Mouse (Mus musculus): ENCODE measurements around the gene Kank2.
"Not testable (repeated sequence)": the region's sequence is repeated elsewhere in the genome, so short reads cannot be mapped to it uniquely, and the experiment has no call there.

The Kank2 gene

GRCm38 (mm10) chr9:21784517-21785307 is 13.8 kb downstream of the Kank2 start:
- DNase-seq (ENCODE audit: low spot score in 2 of 2): no peak

- peak in 1 of 2 experiments; percentile 50 for DNase-seq (ENCODE audit: low spot score in 2 of 2)
These were observed 16.7 kb downstream of the Kank2 start for GRCm38 (mm10) chr9:21781657-21782468.

GRCm38 (mm10) chr9:21777726-21778125 is 20.8 kb downstream of the Kank2 start:
- no peak for DNase-seq (ENCODE audit: low spot score in 2 of 2)

- no peak for DNase-seq (ENCODE audit: low spot score in 2 of 2)
These were observed 24.2 kb downstream of the Kank2 start for GRCm38 (mm10) chr9:21774353-21774752.

- not testable (repeated sequence) for DNase-seq (ENCODE audit: low spot score in 2 of 2)
These were observed 25.1 kb downstream of the Kank2 start for GRCm38 (mm10) chr9:21773396-21773795.

- DNase-seq (ENCODE audit: low spot score in 2 of 2): no peak
These were observed 28.9 kb downstream of the Kank2 start for GRCm38 (mm10) chr9:21769558-21770183.

- DNase-seq (ENCODE audit: low spot score in 2 of 2): no peak
These were observed 29.8 kb downstream of the Kank2 start for GRCm38 (mm10) chr9:21768511-21769411.

- no peak for DNase-seq (ENCODE audit: low spot score in 2 of 2)
These were observed 30.6 kb downstream of the Kank2 start for GRCm38 (mm10) chr9:21767896-21768295.

- no peak for DNase-seq (ENCODE audit: low spot score in 2 of 2)
These were observed 34.2 kb downstream of the Kank2 start for GRCm38 (mm10) chr9:21764084-21764999.

- peak in 1 of 2 experiments; percentile 32 for DNase-seq (ENCODE audit: low spot score in 2 of 2)
These were observed 36.4 kb downstream of the Kank2 start for GRCm38 (mm10) chr9:21762135-21762534.

- peak; percentile 91 to 92 for DNase-seq (ENCODE audit: low spot score in 2 of 2)
These were observed 38.1 kb downstream of the Kank2 start, which contains the start of gene Spc24 for GRCm38 (mm10) chr9:21760155-21761088. Gene Spc24 (minus strand): TSS chr9:21760303.

GRCm38 (mm10) chr9:21759718-21760117 is 38.8 kb downstream of the Kank2 start:
- no peak for DNase-seq (ENCODE audit: low spot score in 2 of 2)

- no peak for DNase-seq (ENCODE audit: low spot score in 2 of 2)
These were observed 39.7 kb downstream of the Kank2 start for GRCm38 (mm10) chr9:21758576-21759529.

- DNase-seq (ENCODE audit: low spot score in 2 of 2): no peak
These were observed 43.8 kb downstream of the Kank2 start for GRCm38 (mm10) chr9:21754516-21755321.

GRCm38 (mm10) chr9:21754003-21754402 is 44.5 kb downstream of the Kank2 start:
- DNase-seq (ENCODE audit: low spot score in 2 of 2): peak; percentile 51 to 78

GRCm38 (mm10) chr9:21752252-21752792 is 46.2 kb downstream of the Kank2 start:
- DNase-seq (ENCODE audit: low spot score in 2 of 2): peak in 1 of 2 experiments; percentile 56

- DNase-seq (ENCODE audit: low spot score in 2 of 2): no peak
These were observed 47.2 kb downstream of the Kank2 start for GRCm38 (mm10) chr9:21751347-21751746.

Data from urinary bladder, adult 18-20 months (tissue).